Mouse (Mus musculus): Measurements from ENCODE around the gene Hapln2.

Hapln2 gene

DNA sequence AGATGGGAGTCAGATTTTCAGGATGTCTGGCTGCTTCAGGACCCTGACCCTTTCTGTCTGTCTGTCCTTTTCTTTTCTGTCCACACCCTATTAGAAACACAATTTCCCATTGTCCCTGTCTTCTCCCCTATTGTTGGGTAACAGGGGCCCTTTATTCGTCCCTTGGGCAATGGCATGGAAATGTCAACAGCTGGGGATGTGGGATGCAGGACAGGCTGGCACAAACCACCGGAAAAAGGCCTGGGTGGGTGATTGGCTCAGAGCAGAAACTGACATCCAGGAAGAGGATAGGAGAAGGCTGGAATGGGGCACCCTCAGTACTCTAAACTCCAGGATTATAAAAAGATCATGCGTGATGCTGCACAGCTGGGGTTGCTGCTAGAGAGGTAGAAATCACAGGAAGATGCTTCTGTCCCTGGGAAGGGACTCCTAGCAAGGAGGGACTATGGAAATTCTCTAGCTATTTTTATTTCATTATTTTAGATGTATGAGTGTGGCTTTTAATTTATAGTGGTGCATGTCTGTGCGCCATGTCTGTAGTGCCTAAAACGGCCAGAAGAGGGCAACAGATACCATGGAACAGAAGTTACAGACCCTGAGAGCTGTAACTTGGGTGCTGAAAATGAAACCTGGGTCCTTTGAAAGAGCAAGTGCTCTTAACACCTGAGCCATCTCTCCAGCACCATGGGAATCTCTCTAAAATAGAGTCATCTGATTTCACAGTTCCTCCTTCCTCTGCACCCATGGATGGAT lies at the start of gene Hapln2:
TSS of gene Hapln2 (minus strand) at position 150 of the 753 bp plus-strand sequence.
- peak; percentile 65 for DNase-seq (ENCODE audit: low read depth, low spot score)

DNA sequence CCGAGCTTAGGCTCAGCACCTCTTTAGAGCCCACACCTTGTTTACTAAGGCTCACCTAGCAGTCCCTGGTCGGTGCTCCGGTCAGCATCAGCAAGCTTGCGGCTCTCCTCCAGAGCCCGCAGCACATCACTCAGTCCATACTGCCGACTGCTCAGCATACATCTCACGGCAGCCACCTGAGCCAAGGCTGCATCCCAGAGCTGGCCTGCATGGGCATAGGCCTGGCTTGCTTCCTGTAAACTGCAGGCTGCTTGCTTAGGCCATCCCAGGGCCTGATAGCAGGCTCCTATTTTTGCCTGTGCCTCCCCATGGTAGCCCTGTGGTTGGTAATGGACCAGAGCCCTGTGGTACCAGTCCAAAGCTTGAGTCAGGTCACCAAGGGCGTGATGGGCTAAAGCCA lies 47.4 kb upstream of the Hapln2 start:
- no peak for DNase-seq (ENCODE audit: low read depth, low spot score)

DNA sequence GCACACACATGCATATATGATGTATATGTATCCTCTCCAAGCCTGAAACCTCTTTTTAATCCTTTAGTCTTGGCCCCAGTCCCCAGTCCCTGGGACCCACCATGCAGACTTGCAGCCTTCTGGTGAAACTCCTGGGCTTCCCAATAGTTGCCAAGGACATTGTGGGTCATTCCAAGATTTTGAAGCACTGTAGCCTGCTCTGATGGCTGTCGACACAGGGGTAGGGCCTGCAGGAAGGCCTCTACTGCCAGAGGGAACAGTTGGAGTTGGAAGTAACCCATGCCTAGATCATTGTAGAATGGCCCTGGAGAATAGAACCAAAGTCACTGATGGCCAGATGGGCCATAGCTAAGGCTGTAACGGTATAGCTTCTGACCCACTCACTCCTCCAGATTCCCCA lies 47.0 kb upstream of the Hapln2 start:
- DNase-seq (ENCODE audit: low read depth, low spot score): no peak

DNA sequence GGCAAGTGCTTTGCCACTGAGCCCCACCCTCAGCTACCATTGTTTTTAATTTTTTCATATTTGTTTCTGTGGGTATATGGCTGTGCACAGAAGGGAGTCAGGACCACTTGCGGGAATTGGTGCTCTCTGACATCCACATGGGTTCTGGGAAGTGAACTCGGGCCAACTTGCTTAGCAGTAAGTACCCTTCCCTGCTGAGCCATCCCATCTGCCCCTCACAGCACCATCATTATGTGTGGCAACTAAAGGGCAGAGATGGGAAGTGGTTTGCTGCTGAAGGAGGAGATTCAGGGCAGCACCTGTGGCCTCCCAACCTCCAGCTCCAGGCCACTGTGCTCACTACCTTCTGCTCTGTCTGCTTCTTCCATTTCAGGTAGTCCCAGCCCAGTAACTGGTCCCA lies 46.2 kb upstream of the Hapln2 start:
- no peak for DNase-seq (ENCODE audit: low read depth, low spot score)

DNA sequence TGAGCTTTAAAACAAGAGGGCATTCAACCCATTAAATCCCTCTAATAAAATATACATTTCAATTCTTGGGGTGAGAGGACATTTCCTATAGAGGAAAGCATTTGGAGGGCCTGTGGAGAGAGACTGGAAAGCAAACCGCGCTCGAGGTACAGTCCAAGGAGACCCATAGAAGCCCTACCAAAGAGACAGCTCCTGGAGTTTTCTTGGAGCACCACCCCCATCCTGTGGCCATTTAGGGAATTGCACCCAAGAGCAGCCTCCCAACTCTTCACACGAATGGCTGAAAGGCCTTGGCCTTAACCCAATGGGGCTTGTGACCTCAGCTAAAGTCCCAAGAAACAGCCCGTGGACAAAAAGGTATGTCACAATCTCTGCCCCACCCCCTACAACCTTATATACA lies 44.4 kb upstream of the Hapln2 start:
- peak; percentile 75 for DNase-seq (ENCODE audit: low read depth, low spot score)

DNA sequence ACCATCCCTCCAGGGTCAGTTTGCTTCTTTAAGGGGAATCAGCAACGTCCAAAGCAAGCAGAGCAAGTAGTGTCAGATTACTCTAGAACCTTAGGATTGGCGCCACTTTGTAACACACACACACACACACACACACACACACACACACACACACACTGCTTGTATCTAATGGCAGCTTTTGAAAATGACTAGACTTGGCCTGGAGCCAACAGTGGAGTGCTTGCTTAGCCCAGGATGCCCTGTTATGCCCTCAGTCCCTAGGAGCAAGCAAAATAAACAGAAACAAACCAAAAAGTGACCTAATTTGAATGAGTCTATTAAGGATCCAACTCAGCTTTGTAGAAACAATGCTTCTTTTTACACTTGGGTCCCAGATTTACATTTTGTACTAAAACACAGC lies 41.0 kb upstream of the Hapln2 start:
- no peak for DNase-seq (ENCODE audit: low read depth, low spot score)

DNA sequence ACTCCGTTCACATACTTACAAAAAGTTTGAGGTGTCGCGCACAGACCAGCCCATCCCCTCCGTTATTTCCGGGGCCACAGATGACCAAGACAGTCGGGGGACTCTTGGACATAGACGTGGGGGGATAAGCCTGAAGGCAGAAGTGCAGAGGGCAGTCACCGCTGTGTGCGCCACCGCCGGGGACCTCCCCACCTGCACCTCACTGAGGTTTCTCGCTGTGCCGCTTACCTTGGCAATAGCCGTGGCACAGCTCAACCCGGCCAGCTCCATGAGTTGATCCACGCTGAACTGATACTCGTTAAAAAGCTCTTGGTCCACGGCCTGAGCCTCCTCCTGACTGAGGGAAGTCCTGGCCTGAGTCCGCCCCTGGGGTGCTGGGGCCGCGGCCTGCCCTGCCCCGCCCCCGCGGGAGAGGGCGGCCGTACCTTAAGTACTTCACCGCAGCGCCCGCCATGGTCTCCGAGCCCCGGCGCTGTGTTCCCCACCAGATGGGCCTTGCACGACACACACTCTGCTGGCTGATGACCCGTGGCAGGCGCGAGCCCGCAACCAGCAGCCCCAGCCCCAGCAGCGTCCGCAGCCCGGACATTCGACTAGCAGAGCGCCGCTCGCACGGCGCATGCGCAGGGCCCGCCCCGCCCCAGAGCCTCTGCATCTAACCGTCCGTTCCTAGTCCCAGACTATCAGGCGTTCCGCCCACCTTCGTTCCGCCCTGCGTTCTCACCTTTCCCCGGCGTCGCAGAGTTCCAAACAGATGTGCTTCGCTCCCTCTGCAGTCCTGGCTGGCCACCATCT lies 30.7 kb upstream of the Hapln2 start, which contains the start of gene Naxe:
TSS of gene Naxe (minus strand) at position 594 of the 795 bp plus-strand sequence.
- DNase-seq (ENCODE audit: low read depth, low spot score): peak; percentile 96

DNA sequence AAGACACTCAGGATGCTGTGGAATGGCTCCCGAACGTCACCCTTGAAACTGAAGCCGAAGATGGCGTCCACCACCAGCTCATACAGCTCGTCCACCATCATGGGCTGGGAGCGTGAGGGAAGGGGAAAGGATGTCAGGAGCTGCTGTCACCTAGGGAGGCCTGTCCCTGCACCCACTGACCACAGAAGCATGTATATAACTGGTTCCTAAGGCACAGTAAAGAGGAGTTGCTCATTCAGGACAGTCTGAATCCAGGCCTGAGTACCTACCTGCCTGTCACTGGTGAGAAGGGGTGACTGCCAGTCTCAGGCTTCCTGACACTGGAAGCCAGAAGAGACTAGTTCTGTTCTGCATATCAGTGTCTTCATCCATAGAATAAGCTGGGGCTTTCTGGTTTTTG lies 29.6 kb upstream of the Hapln2 start:
- DNase-seq (ENCODE audit: low read depth, low spot score): no peak

DNA sequence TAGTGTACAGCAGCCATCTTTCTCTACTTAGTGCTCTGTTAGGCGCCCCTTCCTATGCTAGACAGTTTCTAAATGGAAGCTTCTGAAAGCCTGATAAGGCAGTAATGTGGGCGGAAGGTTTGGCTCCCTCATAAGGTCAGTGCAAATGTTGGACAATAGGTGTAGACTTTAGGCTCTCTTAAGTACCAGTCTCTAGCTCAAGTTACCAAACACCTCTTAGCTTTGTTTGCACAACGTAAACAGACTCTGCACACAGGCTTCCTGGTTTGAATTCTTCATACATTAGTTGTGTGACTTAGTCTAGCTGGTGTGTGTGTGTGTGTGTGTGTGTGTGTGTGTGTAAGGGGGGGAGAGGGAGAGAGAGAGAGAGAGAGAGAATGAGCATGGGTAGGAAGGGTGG lies 22.1 kb upstream of the Hapln2 start:
- DNase-seq (ENCODE audit: low read depth, low spot score): no peak

DNA sequence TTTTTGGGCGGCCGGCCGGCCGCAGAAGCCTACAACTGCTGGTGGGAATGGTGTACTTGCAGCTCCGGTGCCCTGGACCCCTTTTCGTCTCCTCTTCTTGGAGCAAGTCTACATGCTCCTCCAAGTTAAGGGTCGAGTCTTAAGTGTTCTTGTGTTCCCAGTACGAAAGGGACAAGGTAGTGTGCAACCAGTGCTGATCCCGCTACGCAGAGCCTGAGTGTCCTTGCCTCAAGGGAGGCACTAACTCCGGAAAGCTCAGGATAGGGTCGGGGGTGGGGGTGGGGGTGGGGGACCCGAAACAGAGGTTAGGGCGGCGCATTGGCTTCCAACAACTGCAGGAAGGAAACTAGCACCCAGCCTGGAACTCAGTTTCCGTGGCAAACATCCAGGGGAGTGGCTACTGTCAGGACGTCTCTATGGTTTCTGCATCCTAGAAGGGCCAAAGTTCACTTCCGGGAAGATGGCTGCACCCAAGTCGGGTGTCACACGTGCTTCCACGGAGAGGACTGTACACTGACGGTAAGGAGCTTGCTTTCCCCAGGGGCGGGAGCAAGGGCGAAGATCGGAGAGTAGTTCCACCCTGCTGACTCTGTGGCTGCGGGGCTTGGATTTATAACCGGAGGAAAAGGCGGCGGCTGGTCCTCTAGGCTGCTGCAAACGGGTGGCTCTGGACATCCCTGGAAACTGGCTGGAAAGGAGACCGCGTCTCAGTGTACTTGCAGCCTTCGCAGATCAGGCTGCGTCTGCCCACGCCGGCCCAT lies 15.5 kb upstream of the Hapln2 start, which contains the start of gene Gpatch4:
TSS of gene Gpatch4 (plus strand) at position 448 of the 761 bp plus-strand sequence.
- DNase-seq (ENCODE audit: low read depth, low spot score): peak; percentile 98

DNA sequence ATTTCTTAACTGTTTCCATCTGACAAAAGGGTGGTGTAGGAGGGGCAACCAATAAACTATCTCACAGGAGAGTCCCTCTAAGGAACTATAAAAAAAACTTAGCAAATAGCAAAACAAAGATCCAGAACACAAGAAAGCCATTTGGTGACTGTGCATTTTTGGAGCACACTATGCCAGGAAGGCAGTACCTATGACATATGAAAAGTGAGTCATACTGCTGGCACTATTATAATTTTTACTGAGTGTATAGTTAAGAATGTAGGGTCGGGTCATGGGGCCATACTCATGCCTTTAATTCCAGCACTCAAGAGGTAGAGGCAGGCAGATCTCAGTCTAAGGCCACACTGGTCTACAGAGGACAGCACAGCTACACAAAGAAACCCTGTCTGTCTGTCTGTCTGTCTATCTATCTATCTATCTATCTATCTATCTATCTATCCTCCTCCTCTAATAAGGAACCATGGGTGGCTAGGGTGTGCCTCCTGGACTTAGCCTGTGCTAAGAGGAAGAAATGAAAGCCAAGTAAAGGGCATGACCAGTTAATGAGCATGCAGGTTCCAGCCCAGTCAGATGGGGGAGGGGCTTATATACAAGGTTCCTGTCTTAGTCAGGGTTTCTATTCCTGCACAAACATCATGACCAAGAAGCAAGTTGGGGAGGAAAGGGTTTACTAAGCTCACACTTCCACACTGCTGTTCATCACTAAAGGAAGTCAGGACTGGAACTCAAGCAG lies 8.3 kb upstream of the Hapln2 start:
- no peak for DNase-seq (ENCODE audit: low read depth, low spot score)

DNA sequence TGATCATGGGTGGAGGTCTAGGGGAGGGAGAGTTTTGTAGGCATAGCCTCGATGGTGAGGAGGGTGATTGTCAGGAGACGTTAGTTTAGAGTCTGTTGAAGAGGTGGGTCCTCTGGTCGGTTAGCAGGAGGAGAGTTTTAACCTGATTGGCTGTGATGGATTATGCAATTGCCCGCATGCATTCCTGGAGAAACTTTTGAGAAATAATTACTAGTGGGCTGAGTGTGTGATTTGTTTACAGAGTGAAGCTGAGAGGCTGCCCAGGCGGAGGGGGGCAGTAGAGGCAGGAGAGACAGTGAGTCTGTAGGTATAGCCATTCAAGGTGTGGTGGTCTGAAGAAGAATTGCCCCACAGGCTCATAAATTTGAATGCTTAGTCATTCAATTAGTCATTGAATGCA lies 6.1 kb upstream of the Hapln2 start:
- no peak for DNase-seq (ENCODE audit: low read depth, low spot score)

DNA sequence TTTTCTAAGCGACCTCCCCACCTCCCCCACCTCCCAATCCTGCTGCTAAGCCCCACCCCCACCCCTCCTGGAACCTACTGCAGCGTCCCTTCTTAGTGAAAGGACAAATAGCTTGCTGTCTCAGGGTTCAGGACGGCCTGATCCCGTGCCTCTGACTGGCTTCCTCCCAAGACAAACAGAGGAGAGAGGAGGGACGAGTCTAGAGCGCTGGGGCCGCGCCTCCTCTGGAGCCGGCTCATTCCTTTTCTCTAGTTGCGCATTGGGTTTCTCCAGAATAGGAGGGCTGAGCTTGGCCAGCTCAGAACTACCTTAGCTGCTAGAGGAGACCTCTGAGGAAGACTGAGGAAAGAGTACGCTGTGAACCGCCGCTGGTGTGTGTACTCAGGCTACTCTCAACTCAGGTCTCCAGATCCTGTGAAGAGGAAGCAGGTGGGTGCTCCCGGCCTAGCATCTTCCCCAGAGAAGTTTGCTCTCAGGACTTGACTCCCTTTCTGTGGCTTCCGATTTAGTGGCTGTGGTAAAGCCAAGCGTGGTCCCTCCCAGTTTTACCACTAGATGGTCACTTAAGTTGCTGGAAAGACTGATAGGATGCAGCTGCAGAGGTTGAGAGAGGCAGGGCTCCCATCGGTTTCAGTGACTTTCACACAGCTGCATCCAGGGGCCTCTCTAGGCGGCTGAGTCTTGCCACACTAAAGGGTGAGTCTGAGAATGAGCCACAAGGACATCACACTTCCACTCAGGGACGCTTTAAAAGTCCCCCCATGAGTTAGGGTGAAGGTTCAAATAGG lies 3.4 kb upstream of the Hapln2 start:
- DNase-seq (ENCODE audit: low read depth, low spot score): peak; percentile 63

DNA sequence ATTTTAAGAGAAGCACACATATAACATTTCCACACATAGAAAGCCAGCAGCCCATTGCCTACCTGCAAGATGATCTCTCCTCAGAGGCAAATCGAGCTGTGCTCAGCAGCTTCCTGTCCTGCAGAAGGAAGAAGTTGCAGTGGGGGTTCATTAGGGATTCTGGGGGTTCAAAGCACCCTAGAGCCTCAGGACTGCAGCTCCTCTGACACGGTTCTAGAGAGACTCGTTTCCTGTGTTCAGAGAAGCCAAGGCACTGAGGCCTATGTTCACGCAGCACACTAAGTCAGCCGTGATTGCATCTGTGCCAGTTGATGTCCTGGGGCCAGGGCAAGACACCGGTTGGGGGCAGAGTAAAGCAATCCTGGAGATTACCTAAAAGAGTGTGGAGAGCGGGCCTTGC lies 560 bp downstream of the Hapln2 start:
- no peak for DNase-seq (ENCODE audit: low read depth, low spot score)

DNA sequence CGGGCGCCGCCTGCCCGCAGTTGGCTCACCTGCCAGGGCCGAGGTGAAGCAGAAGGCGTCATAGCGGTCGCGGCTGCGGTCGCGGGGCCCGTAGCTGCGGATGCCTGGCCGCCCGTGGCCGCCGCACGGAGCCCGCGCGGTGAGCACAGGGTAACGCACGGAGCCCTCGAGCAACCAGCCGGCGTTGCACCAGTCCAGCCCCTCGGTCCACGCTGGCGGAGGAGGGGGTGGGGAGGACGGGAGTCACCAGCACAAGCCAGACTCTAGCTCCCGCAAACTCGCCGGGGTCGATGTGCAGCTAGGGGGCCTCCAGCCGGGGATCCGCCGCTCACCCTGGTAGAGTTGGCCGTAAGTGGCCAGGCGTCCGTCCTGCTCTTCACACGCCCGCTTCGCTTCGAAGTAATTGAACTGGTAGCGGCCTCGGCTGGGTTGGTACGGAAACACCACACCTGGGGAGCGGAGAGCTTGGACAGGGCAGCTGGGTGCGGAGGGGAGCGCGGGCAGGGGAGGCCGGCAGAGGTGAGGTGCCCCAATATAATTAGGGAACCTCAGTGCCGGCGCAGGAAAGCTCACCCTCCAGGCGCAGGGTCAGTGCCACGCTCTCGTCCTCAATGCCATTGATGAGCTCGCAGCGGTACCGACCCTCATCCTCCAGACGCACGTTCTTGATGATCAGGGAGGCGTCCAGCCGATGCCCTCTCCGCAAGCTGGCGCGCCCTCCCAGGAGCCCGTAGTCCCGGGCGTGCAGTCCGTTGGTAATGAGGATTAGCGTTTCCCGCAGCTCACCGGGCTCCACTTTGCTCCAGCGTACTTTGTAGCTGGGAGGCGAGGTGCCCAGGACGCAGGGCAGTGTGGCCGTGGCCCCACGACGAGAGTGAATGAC lies 4.0 kb downstream of the Hapln2 start:
- no peak for DNase-seq (ENCODE audit: low read depth, low spot score)

DNA sequence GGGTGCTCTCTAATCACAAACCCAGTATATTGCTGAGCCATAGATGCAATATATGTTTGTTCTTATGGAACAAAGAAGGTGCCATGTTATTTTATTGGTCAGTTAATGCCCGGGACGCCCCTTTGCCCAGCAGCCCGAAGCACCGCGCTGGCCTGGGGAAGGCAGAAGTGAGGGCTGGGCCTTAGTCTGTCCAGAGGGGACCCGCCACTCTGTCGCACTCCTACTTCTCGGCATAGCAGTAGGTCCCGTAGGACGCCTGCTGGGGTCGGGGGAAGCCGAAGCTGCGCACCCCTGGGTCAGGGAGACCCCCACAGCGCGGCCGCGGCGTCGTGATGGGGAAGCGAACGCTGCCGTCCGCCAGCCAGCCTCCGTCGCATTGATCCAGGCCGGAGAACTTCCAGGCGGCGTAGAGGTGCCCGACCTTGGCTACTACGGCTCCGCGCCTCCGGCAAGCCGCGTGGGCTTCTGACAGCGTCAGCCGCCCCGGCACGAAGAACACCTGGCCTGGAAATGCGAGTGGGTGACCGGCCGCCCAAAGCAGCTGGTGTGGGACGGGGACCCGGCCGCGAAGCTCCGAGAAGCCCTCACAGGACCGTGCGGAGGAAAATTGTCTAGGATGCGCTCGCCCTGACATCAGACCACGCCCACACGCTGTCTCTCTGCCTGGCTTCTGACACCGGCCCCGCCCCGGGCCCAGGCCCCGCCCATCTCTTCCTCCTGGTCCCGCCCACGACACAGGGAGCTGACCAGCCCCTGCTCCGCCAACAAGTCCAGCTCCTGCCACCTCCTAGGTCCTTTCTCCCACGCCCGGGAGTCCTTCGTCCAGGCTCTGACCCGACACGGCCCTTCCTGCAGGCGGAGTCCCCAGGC lies 4.8 kb downstream of the Hapln2 start:
- DNase-seq (ENCODE audit: low read depth, low spot score): peak; percentile 91

DNA sequence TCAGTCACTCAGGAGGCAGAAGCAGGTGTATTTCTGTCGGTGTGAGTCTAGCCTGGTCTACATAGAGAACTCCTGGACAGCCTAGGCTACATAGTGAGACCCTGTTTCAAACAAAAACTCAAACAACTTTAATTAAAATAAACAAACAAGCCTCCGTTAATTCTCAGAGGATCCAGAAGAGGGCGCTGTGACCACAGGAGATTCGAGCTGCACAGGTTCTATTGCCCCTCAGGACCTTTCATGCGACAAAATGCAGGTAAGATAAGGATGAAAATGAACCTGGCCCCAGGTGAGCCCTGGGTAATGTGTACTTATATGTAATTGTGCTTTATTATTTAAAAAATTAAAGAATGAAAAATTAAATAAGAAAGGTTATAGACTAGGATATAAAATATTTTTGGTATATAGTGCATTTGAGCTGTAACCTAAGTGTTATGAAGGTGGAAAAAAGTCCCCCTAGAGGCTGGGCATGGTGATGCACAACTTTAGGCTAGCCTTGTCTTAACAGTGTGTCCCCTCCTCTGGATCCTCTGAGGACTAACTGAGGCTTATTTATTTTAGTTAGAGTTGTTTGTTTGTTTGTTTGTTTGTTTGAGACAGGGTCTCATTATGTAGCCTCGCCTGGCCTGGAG lies 16.6 kb downstream of the Hapln2 start:
- DNase-seq (ENCODE audit: low read depth, low spot score): peak; percentile 78

Measured in ES-CJ7 (cell line).